Mouse (Mus musculus) kidney, embryonic 14.5 days (tissue): ENCODE results near the gene Cspg4. TPM values are rescaled to one million over a fixed set of nuclear protein-coding genes. Genes with fewer than 3 reads are reported as not detected.
A peak's percentile ranks its signal among the peaks of the same experiment; 100 is the strongest.

ENCODE experiments used
- ATAC-seq: fragments of 200-750 bp; cut with Nextera tagmentation; 2 replicates; pipeline ENCODE4 v1.8.0; 2017; ENCODE audit warnings: moderate number of reproducible peaks, mild to moderate bottlenecking, moderate TSS enrichment, moderate library complexity; ENCODE audit not compliant: low FRiP score, low TSS enrichment
- H3K27ac ChIP-seq: fragments of 300-500 bp; sonication (generic); 2 replicates; pipeline ENCODE4 v1.5.1; 2014; ENCODE audit warnings: low read depth, mild to moderate bottlenecking, low read length, moderate library complexity, mixed read lengths
- H3K27me3 ChIP-seq: fragments of 300-500 bp; sonication (generic); 2 replicates; pipeline ENCODE4 v1.6.1; 2014; ENCODE audit warnings: mild to moderate bottlenecking, low read length; ENCODE audit not compliant: control insufficient read depth, insufficient read depth
- H3K36me3 ChIP-seq: fragments of 300-500 bp; sonication (generic); 2 replicates; pipeline ENCODE4 v1.6.1; 2014; ENCODE audit warnings: low read length, mixed read lengths; ENCODE audit not compliant: control insufficient read depth, insufficient read depth
- H3K4me1 ChIP-seq: fragments of 300-500 bp; sonication (generic); 2 replicates; pipeline ENCODE4 v1.6.1; 2014; ENCODE audit warnings: low read length, mixed read lengths; ENCODE audit not compliant: control insufficient read depth, insufficient read depth
- H3K4me2 ChIP-seq: fragments of 300-500 bp; sonication (generic); replicated peaks from 2 replicates; pipeline ENCODE4 v1.6.1; 2014; ENCODE audit warnings: low read depth, mild to moderate bottlenecking, low read length
- H3K4me3 ChIP-seq: fragments of 300-500 bp; sonication (generic); 2 replicates; pipeline ENCODE4 v1.5.1; 2014; ENCODE audit warnings: mild to moderate bottlenecking, low read length
- H3K9ac ChIP-seq: fragments of 300-500 bp; sonication (generic); 2 replicates; pipeline ENCODE4 v1.6.1; 2014; ENCODE audit warnings: low read depth, mild to moderate bottlenecking, low read length, moderate library complexity
- H3K9me3 ChIP-seq: fragments of 300-500 bp; sonication (generic); 2 replicates; pipeline ENCODE4 v1.6.1; 2016; ENCODE audit warnings: low read length; ENCODE audit not compliant: control insufficient read depth
- WGBS: fragments of 180-500 bp; shearing (Covaris S2); extraction: QIAGEN DNeasy Blood & Tissue Kit; methylation state at CpG from one replicate; pipeline ENCODE4 v1.1.7; 2014; 5-methylcytosine and 5-hydroxymethylcytosine counted together
- polyA plus RNA-seq: library from polyadenylated mRNA; unstranded; fragments of >200 nt; fragmentation: Nextera tagmentation; extraction: Ambion mirVana; gene quantifications from 2 replicates; pipeline ENCODE4 v1.2.1, GENCODE M21; 2014

Cspg4 gene
- 15.7 and 19.2 TPM in 2 replicates for polyA plus RNA-seq

DNA sequence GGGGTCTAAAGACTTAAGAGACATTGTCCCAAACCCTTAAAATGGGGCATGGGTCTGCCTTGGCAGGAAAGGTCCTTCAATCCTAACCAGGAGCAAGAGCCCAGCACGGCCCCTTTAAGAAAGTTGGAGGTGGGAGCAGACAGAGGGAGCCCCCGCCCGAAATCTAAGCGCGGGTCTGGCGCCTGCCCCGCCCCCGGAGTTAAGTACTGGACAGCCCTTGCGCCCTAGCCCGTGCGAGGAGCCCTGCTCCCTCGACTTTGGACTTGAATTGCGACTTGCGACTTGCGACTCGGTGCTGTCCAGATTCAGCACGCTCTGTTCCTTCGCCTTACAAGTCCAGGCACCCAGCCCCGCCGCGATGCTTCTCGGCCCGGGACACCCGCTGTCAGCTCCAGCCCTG, at the start of gene Cspg4:
Gene Cspg4, plus strand, starts transcription at position 202 of the 400 bp plus-strand sequence.
- 2% methylated on average over 24 of the region's 24 CpGs for WGBS
- peak within 1 kb of the TSS; percentile 58 for H3K9ac ChIP-seq
- H3K9me3 ChIP-seq = no peaks in the 10 kb centered on the region
- H3K27ac ChIP-seq = peak within 1 kb of the TSS; percentile 63; the same call in 1 of the 2 replicates
- ATAC-seq = peak; percentile 76
- H3K36me3 ChIP-seq = no peaks in the 10 kb centered on the region
- peaks cover 63% of the 10 kb centered on the region for H3K4me1 ChIP-seq
- peaks cover 4% of the 10 kb centered on the region; the same call in 1 of the 2 replicates for H3K27me3 ChIP-seq
- peak within 1 kb of the TSS; percentile 72 for H3K4me2 ChIP-seq
- peak within 1 kb of the TSS; percentile 52 for H3K4me3 ChIP-seq

DNA sequence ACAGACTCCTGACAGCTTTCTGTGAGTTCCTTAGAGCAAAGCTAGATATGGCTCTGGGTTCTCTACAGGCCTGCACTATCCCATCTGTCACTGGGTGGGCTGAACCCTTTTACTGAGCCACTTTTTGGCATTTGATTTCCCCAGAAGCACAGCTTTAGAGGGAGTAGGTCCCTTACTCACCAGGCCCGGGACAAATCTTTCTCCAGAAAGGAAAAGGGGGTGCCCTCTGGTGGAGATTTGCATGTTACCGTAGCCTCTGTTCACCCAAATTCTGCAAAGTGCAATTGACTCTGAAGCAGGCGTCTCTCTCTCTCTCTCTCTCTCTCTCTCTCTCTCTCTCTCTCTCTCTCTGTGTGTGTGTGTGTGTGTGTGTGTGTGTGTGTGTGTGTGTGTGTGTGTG, 39.9 kb upstream of the Cspg4 start:
- Histone ChIP-seq H3K36me3 (no peaks in the 10 kb centered on the region), H3K9ac (no peak overlapping the region), H3K27ac (no peak overlapping the region), H3K4me1 (peaks cover 11% of the 10 kb centered on the region; the same call in 1 of the 2 replicates), H3K4me2 (no peak overlapping the region), H3K4me3 (no peak overlapping the region), H3K27me3 (no peaks in the 10 kb centered on the region), H3K9me3 (no peaks in the 10 kb centered on the region)
- no peak for ATAC-seq
- 6% methylated on average over 3 of the region's 3 CpGs for WGBS

DNA sequence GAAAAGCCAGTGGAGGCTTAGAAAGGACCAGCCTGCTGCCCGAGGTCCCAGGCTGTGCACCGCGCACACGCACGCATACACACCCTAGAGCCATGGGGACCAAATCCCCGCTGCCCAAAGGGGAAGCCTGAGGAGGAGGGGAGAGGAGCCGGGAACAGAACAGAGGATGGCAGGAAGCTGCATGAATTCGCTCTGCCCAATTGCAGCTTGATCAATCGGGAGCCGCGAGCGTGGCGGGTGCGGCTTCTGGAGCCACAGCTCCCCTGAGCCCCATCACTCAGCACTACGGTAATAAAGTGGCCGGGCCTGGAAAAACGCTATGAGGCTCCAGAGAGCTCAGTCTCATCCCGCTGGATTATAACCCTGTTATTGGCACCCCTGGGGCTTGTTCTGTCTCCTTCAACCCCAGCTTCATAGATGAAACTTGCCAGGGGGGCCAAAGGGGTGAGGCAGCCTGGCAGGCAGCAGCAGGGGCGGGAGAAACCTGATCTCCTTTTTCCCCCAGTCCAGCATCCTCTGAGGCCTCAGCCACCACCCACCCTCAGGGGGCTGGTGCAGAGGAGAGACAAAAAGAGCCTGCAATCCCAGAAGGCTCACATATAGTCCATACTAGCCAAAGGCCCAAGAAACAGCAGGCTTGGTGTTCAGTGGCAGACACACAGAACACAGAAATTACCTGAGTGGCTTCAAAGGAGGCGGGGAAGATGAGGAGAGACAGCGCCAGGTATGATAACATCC, 39.2 kb upstream of the Cspg4 start:
- no peak overlapping the region for H3K27ac ChIP-seq
- WGBS = 11% methylated on average over 21 of the region's 21 CpGs
- peaks cover 11% of the 10 kb centered on the region; the same call in 1 of the 2 replicates for H3K4me1 ChIP-seq
- peak overlapping the region; percentile 25; the same call in 1 of the 2 replicates for H3K4me3 ChIP-seq
- no peaks in the 10 kb centered on the region for H3K27me3 ChIP-seq
- H3K36me3 ChIP-seq = no peaks in the 10 kb centered on the region
- ATAC-seq = peak; percentile 79
- peak overlapping the region; percentile 43 for H3K4me2 ChIP-seq
- H3K9ac ChIP-seq = no peak overlapping the region
- no peaks in the 10 kb centered on the region for H3K9me3 ChIP-seq

DNA sequence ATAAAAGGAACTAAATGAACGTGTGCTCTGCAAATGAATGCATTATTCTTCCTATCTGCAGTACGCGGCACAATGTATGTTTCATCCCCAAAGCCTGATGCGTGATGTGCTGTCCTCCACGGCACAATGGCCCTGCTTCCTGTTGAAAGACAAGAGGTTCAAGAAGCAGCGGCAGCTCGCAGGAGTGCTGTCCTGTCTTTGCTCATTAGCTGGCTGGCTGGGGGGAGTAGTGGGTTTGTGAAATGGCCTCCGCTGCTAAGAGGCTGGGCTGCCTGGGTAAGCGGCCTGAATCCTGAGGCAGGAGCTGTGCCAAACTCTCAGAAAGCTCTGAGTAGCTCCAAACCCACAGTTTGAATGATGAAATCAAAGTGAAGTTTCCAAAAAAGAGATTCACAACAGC, 36.7 kb upstream of the Cspg4 start:
- H3K27ac ChIP-seq = no peak overlapping the region
- no peaks in the 10 kb centered on the region for H3K36me3 ChIP-seq
- no peaks in the 10 kb centered on the region for H3K9me3 ChIP-seq
- no peak for ATAC-seq
- no peak overlapping the region for H3K4me3 ChIP-seq
- H3K27me3 ChIP-seq = no peaks in the 10 kb centered on the region
- no peak overlapping the region for H3K4me2 ChIP-seq
- WGBS = 40% methylated on average over 9 of the region's 9 CpGs
- H3K4me1 ChIP-seq = peaks cover 11% of the 10 kb centered on the region; the same call in 1 of the 2 replicates
- H3K9ac ChIP-seq = no peak overlapping the region

DNA sequence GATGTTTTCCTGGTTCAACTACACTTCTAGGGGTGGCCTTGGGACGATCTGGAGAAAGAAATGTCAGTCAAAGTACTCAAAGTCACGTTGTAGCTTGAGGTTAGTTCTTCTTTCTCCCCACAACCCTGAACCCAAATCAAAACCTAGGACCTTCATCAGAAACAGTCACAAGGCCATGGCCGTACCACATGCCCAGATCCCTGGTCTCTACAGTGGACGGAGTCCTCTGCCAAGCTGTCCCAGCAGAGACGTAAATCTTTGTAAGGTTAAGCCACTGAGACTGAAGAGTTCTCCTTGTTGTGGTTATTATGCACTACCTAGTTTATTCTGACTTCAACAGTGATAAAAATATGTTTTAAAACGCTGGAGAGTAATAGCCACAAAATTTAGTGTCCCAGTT, 36.0 kb upstream of the Cspg4 start:
- Histone ChIP-seq H3K4me2 (no peak overlapping the region), H3K36me3 (no peaks in the 10 kb centered on the region), H3K27me3 (no peaks in the 10 kb centered on the region), H3K4me3 (no peak overlapping the region), H3K4me1 (peaks cover 11% of the 10 kb centered on the region; the same call in 1 of the 2 replicates), H3K9me3 (no peaks in the 10 kb centered on the region), H3K27ac (no peak overlapping the region), H3K9ac (no peak overlapping the region)
- ATAC-seq = no peak
- 79% methylated on average over 6 of the region's 6 CpGs for WGBS

DNA sequence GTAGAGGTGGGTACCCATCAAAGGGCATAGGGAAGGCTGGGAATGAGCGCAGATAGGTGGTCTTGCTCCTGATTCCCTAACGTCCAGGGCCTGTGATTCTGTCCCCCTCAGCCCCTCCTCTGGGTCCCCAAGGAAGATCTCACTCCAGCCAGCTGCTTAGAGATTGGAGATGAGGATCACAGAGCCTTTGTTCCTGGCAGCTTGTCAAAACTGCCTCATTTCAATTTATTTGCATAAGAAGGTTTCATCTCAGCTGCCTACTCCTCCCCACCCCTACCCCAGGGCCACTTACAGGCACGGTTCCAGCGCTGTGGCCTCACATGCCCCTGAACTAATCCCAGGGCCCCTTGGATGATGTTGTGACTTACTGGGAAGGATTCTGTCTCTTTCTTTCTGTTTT, 34.7 kb upstream of the Cspg4 start:
- Histone ChIP-seq H3K9me3 (no peaks in the 10 kb centered on the region), H3K27ac (no peak overlapping the region), H3K9ac (no peak overlapping the region), H3K4me3 (no peak overlapping the region), H3K4me2 (no peak overlapping the region), H3K36me3 (no peaks in the 10 kb centered on the region), H3K27me3 (no peaks in the 10 kb centered on the region), H3K4me1 (peaks cover 8% of the 10 kb centered on the region; the same call in 1 of the 2 replicates)
- ATAC-seq = no peak
- 44% methylated on average over 4 of the region's 4 CpGs for WGBS

DNA sequence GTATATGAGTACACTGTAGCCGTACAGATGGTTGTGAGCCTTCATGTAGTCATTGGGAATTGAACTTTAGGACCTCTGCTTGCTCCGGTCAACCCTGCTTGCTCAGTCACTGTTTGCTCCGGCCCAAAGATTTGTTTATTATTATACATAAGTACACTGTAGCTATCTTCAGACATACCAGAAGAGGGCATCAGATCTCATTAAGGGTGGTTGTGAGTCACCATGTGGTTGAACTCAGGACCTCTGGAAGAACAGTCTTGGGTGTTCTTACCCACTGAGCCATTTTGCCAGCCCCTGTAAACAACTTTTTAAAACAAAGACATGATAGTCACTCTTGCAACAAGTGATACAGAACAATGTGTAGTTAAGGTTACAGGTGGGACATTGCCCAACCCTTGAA, 32.9 kb upstream of the Cspg4 start:
- no peak overlapping the region for H3K4me2 ChIP-seq
- no peak for ATAC-seq
- H3K27ac ChIP-seq = no peak overlapping the region
- H3K27me3 ChIP-seq = no peaks in the 10 kb centered on the region
- H3K4me3 ChIP-seq = no peak overlapping the region
- WGBS = 86% methylated on average over 3 of the region's 3 CpGs
- no peak overlapping the region for H3K9ac ChIP-seq
- H3K4me1 ChIP-seq = no peaks in the 10 kb centered on the region
- no peaks in the 10 kb centered on the region for H3K9me3 ChIP-seq
- H3K36me3 ChIP-seq = no peaks in the 10 kb centered on the region

DNA sequence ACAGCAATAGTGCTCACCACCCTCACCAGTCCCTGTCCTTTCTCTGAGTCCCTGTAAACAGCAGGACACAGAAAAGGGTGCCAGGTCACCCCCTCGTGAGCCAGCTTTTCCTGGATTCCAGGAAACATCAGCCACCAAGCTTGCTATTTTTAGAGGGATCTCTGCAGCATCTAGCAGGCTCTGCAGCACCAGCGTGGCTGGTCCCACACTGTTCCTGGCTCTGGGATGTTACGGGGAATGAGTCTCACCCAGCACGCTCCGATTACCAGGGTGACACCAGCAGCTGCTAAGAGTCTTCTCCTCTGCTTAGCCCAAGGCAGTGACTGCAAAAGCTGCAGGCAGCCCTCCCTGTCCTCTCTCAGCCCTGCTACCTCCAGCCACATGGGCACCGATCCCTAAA, 31.9 kb upstream of the Cspg4 start:
- no peaks in the 10 kb centered on the region for H3K4me1 ChIP-seq
- H3K9ac ChIP-seq = no peak overlapping the region
- H3K4me2 ChIP-seq = no peak overlapping the region
- ATAC-seq = no peak; the same call in 1 of the 2 replicates
- H3K4me3 ChIP-seq = no peak overlapping the region
- H3K27ac ChIP-seq = no peak overlapping the region
- H3K36me3 ChIP-seq = no peaks in the 10 kb centered on the region
- 18% methylated on average over 6 of the region's 6 CpGs for WGBS
- no peaks in the 10 kb centered on the region for H3K27me3 ChIP-seq
- no peaks in the 10 kb centered on the region for H3K9me3 ChIP-seq

DNA sequence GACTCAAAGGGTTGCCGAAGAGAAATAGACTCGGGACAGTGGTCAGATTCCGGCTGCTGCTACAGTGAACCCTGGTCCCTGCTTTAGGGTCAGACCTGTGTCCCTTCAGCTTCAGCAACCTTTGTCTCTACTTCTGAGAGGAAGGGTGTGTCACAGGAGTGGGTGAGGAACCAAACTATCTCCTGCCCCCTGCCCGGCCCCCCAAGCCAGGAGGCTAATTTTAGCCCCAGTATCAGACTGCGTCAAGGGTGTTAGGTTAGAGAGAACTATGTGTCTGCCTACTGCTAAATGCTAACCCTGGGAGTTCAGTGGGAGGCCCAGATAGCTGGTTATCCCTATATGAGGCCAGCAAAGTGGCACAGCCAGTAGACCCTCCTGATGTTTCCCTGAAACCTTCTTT, 29.7 kb upstream of the Cspg4 start:
- Histone ChIP-seq H3K27ac (no peak overlapping the region), H3K4me3 (no peak overlapping the region), H3K4me1 (no peaks in the 10 kb centered on the region; the same call in 1 of the 2 replicates), H3K9me3 (no peaks in the 10 kb centered on the region), H3K27me3 (no peaks in the 10 kb centered on the region), H3K36me3 (no peaks in the 10 kb centered on the region), H3K4me2 (no peak overlapping the region), H3K9ac (no peak overlapping the region)
- no peak for ATAC-seq
- WGBS = 80% methylated on average over 5 of the region's 5 CpGs
